Mouse (Mus musculus) C2C12 (cell line): ENCODE measurements around the gene B230104I21Rik. TPM values are rescaled to one million over a fixed set of nuclear protein-coding genes. Genes with fewer than 3 reads are reported as not detected.

Experiments
- H3K27me3 ChIP-seq: one replicate; pipeline ENCODE4 v1.6.1; 2011; ENCODE audit not compliant: control insufficient read depth, insufficient read depth, insufficient read length
- H3K36me3 ChIP-seq: one replicate; pipeline ENCODE4 v1.6.1; 2011; ENCODE audit not compliant: control insufficient read depth, insufficient read depth
- H3K4me3 ChIP-seq: one replicate; pipeline ENCODE4 v1.5.1; 2011; ENCODE audit warnings: mild to moderate bottlenecking, control low read depth; ENCODE audit not compliant: poor library complexity, insufficient read depth, severe bottlenecking
- H3K79me2 ChIP-seq: one replicate; pipeline ENCODE4 v1.6.1; 2011; ENCODE audit not compliant: control insufficient read depth, insufficient read depth
- H3K79me3 ChIP-seq: one replicate; pipeline ENCODE4 v1.6.1; 2011; ENCODE audit warnings: low read depth, control low read depth
- H3ac ChIP-seq: one replicate; pipeline ENCODE3; 2011; ENCODE audit warnings: low read depth; ENCODE audit not compliant: control insufficient read depth, insufficient read length
- CEBPB ChIP-seq: IDR thresholded peaks from one replicate; pipeline ENCODE4 v1.6.1; 2011; ENCODE audit warnings: low read depth, mild to moderate bottlenecking, control low read depth, moderate library complexity
- CTCF ChIP-seq: IDR thresholded peaks from one replicate; pipeline ENCODE4 v1.5.1; 2011; ENCODE audit not compliant: control insufficient read depth, insufficient read depth, insufficient read length
- FOSL1 ChIP-seq: IDR thresholded peaks from one replicate; pipeline ENCODE4 v1.8.0; 2011; ENCODE audit warnings: mild to moderate bottlenecking, low read length; ENCODE audit not compliant: poor library complexity, insufficient read depth, severe bottlenecking
- MAX ChIP-seq: IDR thresholded peaks from one replicate; pipeline ENCODE4 v1.6.1; 2011; ENCODE audit warnings: mild to moderate bottlenecking, control low read depth
- MYOD1 ChIP-seq: IDR thresholded peaks from one replicate; pipeline ENCODE4 v1.6.1; 2011; ENCODE audit warnings: low read depth; ENCODE audit not compliant: control insufficient read depth, insufficient read length
- MYOG ChIP-seq: IDR thresholded peaks from one replicate; pipeline ENCODE4 v1.6.1; 2011; ENCODE audit not compliant: control insufficient read depth, insufficient read length; ENCODE audit errors: extremely low read depth
- USF1 ChIP-seq: IDR thresholded peaks from one replicate; pipeline ENCODE4 v1.6.1; 2011; ENCODE audit warnings: low read depth, mild to moderate bottlenecking, control low read depth, moderate library complexity
- polyA plus RNA-seq: library from polyadenylated mRNA; unstranded; fragments of >200 nt; fragmentation: generic; extraction: Trizol; gene quantifications from one replicate; pipeline ENCODE4 v1.2.1, GENCODE M21; 2012; ENCODE audit warnings: missing spikeins

Gene B230104I21Rik
- polyA plus RNA-seq, 1 experiment, result not detected

DNA sequence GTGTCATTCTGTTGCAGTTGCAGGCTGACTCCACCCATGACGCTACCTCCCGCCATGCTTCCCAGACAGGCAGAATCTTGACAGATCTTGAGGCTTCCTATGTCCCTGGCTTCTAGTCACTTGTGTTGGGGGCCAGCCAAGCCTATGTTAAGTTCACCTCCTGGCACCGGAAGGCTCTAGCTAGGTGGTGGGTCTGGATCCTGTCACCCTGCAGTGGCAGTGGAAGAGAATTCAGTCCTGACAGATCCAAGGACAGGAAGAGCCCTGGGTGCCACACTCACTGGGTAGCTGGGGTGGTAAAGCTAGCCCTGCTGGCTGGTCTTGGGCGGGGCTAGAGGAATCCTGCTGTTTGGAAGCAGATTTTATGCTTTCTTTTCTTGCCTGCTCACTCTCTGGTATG is 10.5 kb upstream of the B230104I21Rik start:
- TF ChIP-seq MYOG (no peak), FOSL1 (no peak), MAX (no peak), CEBPB (no peak), MYOD1 (no peak), CTCF (no peak), USF1 (no peak)
- Histone ChIP-seq H3K27me3 (no peaks in the 10 kb centered on the region), H3ac (no peak overlapping the region), H3K79me3 (no peaks in the 10 kb centered on the region), H3K36me3 (no peaks in the 10 kb centered on the region), H3K4me3 (no peak overlapping the region), H3K79me2 (no peaks in the 10 kb centered on the region)

DNA sequence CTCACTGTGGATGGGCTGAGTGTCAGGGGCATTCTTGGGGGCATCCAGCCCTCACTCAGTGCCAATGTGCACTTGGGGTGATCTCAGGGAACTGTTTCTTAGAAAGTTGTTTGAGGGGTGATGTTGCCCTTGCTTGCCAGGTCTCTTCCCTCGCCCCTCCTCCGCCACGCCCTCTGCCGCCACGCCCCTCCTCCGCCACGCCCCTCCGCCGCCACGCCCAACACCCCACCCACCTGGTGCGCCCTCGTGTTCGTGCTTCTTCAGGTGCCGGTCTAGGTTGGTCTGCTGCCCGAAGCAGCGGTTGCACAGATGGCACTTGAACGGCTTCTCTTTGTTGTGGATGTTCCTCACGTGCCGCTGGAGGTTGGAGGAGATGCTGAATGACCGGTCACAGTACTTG is 7.5 kb upstream of the B230104I21Rik start:
- no peaks in the 10 kb centered on the region for H3K27me3 ChIP-seq
- no peaks in the 10 kb centered on the region for H3K79me2 ChIP-seq
- H3K79me3 ChIP-seq, result no peaks in the 10 kb centered on the region
- TF ChIP-seq MYOG, result no peak
- TF ChIP-seq USF1, result no peak
- TF ChIP-seq CEBPB, result no peak
- no peak for TF ChIP-seq CTCF
- H3K4me3 ChIP-seq, result no peak overlapping the region
- H3K36me3 ChIP-seq, result no peaks in the 10 kb centered on the region
- H3ac ChIP-seq, result no peak overlapping the region

DNA sequence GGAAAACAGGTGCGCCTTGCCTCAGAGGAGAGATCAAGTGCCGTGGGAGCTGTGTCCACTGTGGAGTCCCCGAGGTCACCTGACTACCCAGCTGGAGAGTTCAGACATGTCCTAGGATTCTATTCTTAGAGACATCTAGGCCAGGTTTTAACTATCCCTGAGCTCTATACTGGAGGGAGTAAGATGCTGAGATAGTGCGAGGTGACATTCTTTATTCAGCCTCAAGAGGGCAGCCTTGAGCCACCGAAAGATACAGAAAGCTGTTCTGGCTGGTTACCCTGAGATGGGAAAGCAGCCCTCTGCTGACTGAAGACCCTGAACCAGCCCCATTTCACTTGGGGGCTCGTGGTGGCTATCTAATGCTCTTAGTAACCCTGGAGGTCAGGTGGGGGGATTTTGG is 7.1 kb upstream of the B230104I21Rik start:
- Histone ChIP-seq H3K4me3 (no peak overlapping the region), H3K79me3 (no peaks in the 10 kb centered on the region), H3K79me2 (no peaks in the 10 kb centered on the region), H3K36me3 (no peaks in the 10 kb centered on the region), H3K27me3 (no peaks in the 10 kb centered on the region), H3ac (no peak overlapping the region)
- TF ChIP-seq MYOD1 (no peak), MAX (no peak), FOSL1 (no peak), CTCF (no peak), USF1 (no peak), CEBPB (no peak), MYOG (no peak)

DNA sequence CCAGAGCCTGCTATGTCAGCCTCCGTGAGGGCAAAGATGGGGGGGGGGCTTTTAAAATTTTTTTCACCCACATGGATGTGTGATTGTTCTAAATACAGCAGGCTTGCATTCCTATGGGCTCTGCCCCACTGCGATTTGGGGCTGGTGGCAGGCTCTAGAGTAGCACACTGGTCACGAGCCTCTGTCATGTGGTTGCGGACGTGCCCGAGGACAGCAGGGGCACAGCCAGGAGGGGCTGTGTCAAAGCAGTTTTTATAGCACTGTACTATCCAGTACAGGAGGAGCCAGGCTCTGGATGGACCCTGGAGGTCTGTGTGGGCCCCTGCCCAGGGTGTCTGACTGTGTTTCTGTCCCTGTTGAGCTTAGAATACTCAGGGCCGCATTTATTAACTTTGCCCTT is 5.9 kb upstream of the B230104I21Rik start:
- Histone ChIP-seq H3K79me2 (no peaks in the 10 kb centered on the region), H3K27me3 (no peaks in the 10 kb centered on the region), H3ac (no peak overlapping the region), H3K36me3 (no peaks in the 10 kb centered on the region), H3K79me3 (no peaks in the 10 kb centered on the region), H3K4me3 (no peak overlapping the region)
- no peak for TF ChIP-seq USF1
- TF ChIP-seq CTCF, result no peak
- TF ChIP-seq FOSL1, result no peak
- no peak for TF ChIP-seq MAX
- no peak for TF ChIP-seq MYOD1
- no peak for TF ChIP-seq MYOG
- TF ChIP-seq CEBPB, result no peak

DNA sequence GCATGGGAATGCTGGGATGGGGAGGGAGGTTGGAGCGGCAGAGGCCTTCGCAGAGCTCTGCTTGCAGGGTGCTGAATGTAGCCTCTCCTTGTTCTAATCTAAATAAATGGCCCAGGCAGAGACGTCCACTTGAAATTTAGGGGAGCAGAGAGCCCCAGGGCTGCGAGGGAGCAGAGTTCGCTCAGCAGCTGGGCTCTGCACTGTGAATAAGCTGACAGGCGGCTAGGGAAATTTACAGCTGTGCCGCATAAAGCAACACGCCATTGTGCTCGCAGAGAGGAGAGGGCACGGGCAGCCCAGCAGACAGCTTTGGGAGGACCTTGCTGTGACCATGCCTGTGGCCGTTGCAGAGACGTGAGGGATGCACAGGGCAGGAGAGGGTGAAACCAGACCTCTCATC is 4.7 kb upstream of the B230104I21Rik start:
- no peaks in the 10 kb centered on the region for H3K27me3 ChIP-seq
- no peaks in the 10 kb centered on the region for H3K79me3 ChIP-seq
- no peak overlapping the region for H3K4me3 ChIP-seq
- H3ac ChIP-seq, result no peak overlapping the region
- no peak for TF ChIP-seq MYOG
- no peak for TF ChIP-seq CTCF
- no peak for TF ChIP-seq FOSL1
- H3K36me3 ChIP-seq, result no peaks in the 10 kb centered on the region
- no peaks in the 10 kb centered on the region for H3K79me2 ChIP-seq

DNA sequence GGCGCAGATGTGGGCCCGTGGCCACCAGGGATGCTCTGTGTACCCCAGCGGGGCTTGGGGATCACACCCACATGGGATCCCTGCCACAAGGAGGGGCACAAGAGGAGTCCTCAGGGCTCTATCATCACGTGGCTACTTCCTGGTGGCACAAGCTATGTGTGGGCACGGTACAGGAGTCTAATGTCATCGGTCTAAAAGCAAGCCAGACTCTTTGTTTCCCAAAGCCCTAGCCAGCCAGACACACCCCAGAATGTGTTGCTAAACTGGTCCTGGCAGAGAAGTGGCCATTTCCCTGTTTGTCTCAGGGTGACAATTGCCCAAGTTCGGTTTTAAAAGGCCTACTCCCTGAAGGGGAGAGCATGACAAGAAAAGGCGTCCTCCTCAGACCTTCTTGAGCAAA is 2.6 kb upstream of the B230104I21Rik start:
- Histone ChIP-seq H3K79me3 (no peaks in the 10 kb centered on the region), H3K4me3 (no peak overlapping the region), H3K27me3 (no peaks in the 10 kb centered on the region), H3K79me2 (no peaks in the 10 kb centered on the region), H3ac (no peak overlapping the region), H3K36me3 (no peaks in the 10 kb centered on the region)
- TF ChIP-seq FOSL1 (no peak), MYOG (no peak), CEBPB (no peak), CTCF (no peak), MAX (no peak), MYOD1 (no peak), USF1 (no peak)
